Mouse (Mus musculus): ENCODE measurements at regions not wholly inside any gene's neighbourhood (a gene's known extent, or its start where the extent isn't known, plus 50 kb on each side); places are given as distances from the start of the nearest gene placed in this dataset.

- TF ChIP-seq EP300 (IDR thresholded peaks at IDR 0.05) (no peak), CTCF (IDR thresholded peaks at IDR 0.05) (no peak)
Observed at GRCm38 (mm10) chr2:8964952-8965668, 915.9 kb upstream of the 4930412O13Rik start.
